Mouse (Mus musculus): ENCODE measurements at regions not wholly inside any gene's neighbourhood (a gene's known extent, or its start where the extent isn't known, plus 50 kb on each side); places are given as distances from the start of the nearest gene placed in this dataset.
A peak's percentile ranks its signal among the peaks of the same experiment; 100 is the strongest.
"Not testable (repeated sequence)": the region's sequence is repeated elsewhere in the genome, so short reads cannot be mapped to it uniquely, and the experiment has no call there.

GRCm38 (mm10) chr12:17852138-17852537 is 161.5 kb downstream of the Hpcal1 start:
- not testable (repeated sequence) for H3K27ac ChIP-seq (ENCODE audit: insufficient read depth, low read length); H3K4me3 ChIP-seq (ENCODE audit: insufficient read depth, low read length); H3K4me1 ChIP-seq (ENCODE audit: control insufficient read depth, insufficient read depth, low read length)

GRCm38 (mm10) chr12:17872491-17872890 is 181.8 kb downstream of the Hpcal1 start:
- not testable (repeated sequence) for H3K27ac ChIP-seq (ENCODE audit: insufficient read depth, low read length); H3K4me1 ChIP-seq (ENCODE audit: control insufficient read depth, insufficient read depth, low read length); H3K4me3 ChIP-seq (ENCODE audit: insufficient read depth, low read length)

GRCm38 (mm10) chr12:17881371-17882116 is 190.9 kb downstream of the Hpcal1 start:
- TF ChIP-seq CTCF (IDR thresholded peaks at IDR 0.05; ENCODE audit: borderline replicate concordance, insufficient read depth, low read length) (no peak), POLR2A (IDR thresholded peaks at IDR 0.05; ENCODE audit: low read depth, low read length) (peak; percentile 84)
- H3K4me1 ChIP-seq (ENCODE audit: control insufficient read depth, insufficient read depth, low read length), result no peaks in the 10 kb centered on the region
- peak overlapping the region; percentile 38; the same call in 1 of the 2 replicates for H3K27ac ChIP-seq (ENCODE audit: insufficient read depth, low read length)
- H3K4me3 ChIP-seq (ENCODE audit: insufficient read depth, low read length), result peak overlapping the region; percentile 63

- peak overlapping the region; percentile 38; the same call in 1 of the 2 replicates for H3K27ac ChIP-seq (ENCODE audit: insufficient read depth, low read length)
- peak overlapping the region; percentile 63 for H3K4me3 ChIP-seq (ENCODE audit: insufficient read depth, low read length)
- not testable (repeated sequence) for H3K4me1 ChIP-seq (ENCODE audit: control insufficient read depth, insufficient read depth, low read length)
These were observed 191.8 kb downstream of the Hpcal1 start for GRCm38 (mm10) chr12:17882117-17883116.

- H3K27ac ChIP-seq (ENCODE audit: insufficient read depth, low read length); H3K4me3 ChIP-seq (ENCODE audit: insufficient read depth, low read length); H3K4me1 ChIP-seq (ENCODE audit: control insufficient read depth, insufficient read depth, low read length): not testable (repeated sequence)
These were observed 201.1 kb downstream of the Hpcal1 start for GRCm38 (mm10) chr12:17891663-17892310.

- H3K4me3 ChIP-seq (ENCODE audit: insufficient read depth, low read length); H3K27ac ChIP-seq (ENCODE audit: insufficient read depth, low read length); H3K4me1 ChIP-seq (ENCODE audit: control insufficient read depth, insufficient read depth, low read length): not testable (repeated sequence)
These were observed 222.4 kb downstream of the Hpcal1 start for GRCm38 (mm10) chr12:17913058-17913457.

All from embryonic fibroblast, embryonic 13.5 days (primary cell).